Mouse (Mus musculus) urinary bladder, postnatal 4 days (tissue): Measurements from ENCODE around the gene Rfx3.

Source experiments
- DNase-seq, 2 experiments: peaks; one replicate each; pipeline ENCODE4 v3.0.0; 2021 to 2022; ENCODE audit warnings: low spot score in 2 of 2

Gene Rfx3

GRCm38 (mm10) chr19:27905172-27905571 lies 105.8 kb downstream of the Rfx3 start:
- no peak for DNase-seq

GRCm38 (mm10) chr19:27904655-27905054 lies 106.3 kb downstream of the Rfx3 start:
- DNase-seq: no peak

DNA sequence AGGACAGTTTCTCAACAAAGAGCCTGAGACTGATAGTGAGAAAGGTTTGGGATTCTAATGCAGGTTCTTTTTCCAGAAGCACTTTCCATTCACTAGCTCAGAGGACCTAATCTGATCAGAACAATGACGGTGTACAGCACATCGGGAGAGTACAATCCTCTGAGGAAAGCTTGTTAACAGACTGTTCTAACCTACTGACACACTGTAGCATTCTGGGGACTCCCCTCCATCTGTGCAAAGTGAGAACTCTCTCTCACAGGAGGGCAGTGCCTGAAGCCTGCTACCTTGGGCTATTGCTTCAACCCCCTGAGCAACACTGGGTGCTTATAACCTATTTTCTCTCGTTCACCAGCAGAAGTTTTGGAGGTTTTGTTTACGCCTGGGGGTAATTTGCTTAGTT lies 106.8 kb downstream of the Rfx3 start:
- no peak for DNase-seq

GRCm38 (mm10) chr19:27902601-27903000 lies 108.4 kb downstream of the Rfx3 start:
- DNase-seq: no peak

DNA sequence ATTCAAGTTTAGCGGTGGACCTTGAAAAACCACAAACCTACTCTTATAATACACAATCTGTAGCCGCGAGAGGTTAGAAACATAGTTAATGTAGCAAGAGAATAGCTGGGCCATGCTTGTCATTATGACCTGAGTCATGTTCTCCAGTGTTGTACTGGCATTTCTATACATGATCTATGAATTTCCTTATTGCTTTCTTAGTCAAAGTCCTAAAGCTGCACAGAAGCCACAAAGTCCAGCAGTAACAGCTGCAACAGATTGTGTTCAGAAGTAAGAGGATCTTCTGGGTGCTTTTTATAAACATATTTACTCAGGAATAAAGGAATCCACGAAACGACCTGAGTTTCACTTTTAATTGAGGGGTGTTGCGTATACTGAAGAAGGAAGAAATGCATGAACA lies 109.3 kb downstream of the Rfx3 start:
- no peak for DNase-seq

DNA sequence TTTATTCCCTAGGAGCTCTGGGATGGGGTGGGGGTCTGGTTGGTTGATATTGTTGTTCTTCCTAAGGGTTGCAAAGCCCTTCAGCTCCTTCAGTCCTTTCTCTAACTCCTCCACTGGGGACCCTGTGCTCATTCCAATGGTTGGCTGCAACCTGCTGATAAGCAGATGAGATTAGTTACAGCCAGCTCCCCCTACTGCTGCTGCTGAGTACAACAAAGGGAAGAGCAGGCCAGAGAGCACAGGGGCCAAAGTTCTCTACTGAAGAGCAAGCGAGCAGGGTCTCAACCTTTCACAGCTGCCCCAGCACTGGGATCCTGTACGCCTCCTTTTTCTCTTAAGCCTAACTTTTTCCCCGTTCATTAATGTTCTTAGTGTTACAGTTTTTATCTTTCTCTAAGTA lies 126.4 kb downstream of the Rfx3 start:
- DNase-seq: no peak

- DNase-seq: no peak
Measured at GRCm38 (mm10) chr19:27877429-27877828, 133.5 kb downstream of the Rfx3 start.

DNA sequence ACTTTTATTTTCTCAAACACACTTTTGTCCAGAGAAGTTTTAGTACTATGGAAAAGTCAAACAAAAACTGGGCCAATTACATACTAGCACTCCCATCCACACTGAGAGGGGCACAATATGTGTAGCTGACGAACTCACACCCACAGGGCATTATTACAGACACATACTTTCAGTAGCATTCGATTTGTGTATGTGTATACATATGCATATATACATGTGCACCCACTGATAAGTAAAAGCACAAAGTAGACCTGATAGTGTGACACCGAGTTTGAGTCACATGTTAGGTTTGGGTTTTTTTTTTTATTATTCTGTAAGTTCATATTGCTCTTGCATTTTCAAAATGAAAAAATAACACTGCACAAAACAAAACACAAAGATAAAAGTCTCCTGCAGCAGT lies 140.2 kb downstream of the Rfx3 start:
- DNase-seq: no peak

DNA sequence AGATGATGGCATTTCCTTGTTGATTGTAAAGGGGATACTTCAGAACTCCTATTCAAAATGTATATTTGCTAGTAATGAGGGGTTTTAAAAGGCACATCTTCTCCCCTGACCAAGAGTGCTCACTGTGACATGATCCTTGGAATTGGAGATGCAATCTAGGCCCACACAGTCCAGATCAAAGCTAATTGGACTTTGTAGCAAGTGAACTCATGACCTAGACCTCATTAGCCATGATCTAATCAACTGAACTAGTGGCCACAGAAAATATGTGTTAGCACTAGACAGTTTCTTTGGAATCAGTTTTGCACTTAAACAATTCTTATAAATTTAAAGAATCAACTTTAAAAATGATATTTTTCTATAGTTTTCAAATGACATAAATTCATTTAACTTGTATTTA lies 151.3 kb downstream of the Rfx3 start:
- no peak for DNase-seq

DNA sequence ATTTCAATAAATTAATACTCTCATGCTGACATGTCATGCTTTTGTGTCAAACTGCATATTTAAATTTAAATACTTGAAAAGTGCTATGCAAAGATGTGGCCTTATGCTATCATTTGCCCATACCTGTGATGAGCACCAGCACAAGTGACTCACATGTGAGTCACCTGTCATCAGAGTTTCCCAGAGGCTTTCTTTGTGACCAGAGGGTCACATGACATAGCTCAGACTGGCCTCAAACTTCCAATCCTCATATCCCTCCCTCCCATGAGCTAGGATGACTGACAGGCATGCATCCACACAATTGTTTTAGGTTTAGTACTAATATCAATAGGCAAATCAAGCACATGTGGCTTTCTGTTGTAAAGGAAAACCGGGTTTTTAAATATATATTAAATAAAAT lies 162.0 kb downstream of the Rfx3 start:
- DNase-seq: no peak

GRCm38 (mm10) chr19:27847055-27847454 lies 163.9 kb downstream of the Rfx3 start:
- no peak for DNase-seq

DNA sequence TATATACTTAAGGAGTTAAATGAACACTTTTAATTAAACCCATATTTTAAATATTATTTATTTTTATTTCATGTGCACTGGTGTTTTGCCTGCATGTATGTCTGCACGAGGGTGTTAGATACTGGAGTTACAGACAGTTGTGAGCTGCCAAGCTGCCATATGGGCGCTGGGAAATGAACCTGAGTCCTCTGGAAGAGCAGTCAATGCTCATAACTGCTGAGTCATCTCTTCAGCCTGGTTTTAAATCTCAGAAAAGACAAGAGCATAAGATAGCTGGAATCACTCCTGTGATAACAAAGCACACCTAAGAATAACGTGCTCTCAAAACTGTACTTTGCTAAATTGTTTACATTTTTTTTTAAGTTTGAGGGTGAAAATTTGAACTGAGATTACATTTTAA lies 172.3 kb downstream of the Rfx3 start:
- no peak for DNase-seq

DNA sequence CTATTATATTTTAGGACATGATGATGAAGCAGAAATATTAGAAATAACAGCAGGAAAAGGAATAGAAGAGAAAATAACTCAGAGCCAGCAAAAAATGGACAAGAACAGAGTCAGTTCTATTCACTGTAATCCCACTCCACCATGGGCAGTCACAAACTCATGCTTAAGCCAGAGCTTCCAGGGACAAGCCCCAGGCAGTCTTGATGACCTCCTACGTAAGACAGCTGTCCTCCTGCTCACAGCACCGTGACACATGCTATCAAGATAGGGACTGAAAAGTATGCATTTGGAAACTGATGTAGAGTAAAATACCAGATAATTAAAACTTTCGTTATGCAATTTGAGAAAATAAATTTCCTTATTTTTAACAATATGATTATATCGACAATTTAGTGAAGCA lies 172.9 kb downstream of the Rfx3 start:
- DNase-seq: no peak

- no peak for DNase-seq
Measured at GRCm38 (mm10) chr19:27832448-27832847, 178.5 kb downstream of the Rfx3 start.

GRCm38 (mm10) chr19:27828316-27828715 lies 182.7 kb downstream of the Rfx3 start:
- no peak for DNase-seq

- DNase-seq: no peak
Measured at GRCm38 (mm10) chr19:27817661-27818060, 193.3 kb downstream of the Rfx3 start.

DNA sequence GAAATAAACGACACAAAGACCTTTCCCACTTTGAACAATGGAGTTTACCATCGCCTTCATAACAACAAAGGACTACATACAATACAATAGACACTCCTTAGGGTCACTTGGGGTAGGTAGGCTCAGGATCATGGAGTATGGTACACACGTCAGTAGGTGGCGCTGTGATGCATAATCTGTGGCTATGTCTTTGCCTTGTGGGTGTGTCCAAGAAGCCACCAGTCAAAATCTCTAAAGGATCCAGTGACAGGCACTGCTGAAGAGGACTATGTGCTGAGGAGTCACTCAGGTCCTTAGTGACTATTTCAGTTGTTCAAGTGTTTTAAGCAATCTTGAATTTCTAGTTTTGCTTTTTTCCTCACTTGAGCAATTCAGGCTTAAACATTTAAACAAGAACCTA lies 230.9 kb downstream of the Rfx3 start:
- no peak for DNase-seq

GRCm38 (mm10) chr19:27770716-27771265 lies 240.2 kb downstream of the Rfx3 start:
- no peak for DNase-seq

- DNase-seq: no peak
Measured at GRCm38 (mm10) chr19:27768444-27768843, 242.5 kb downstream of the Rfx3 start.

GRCm38 (mm10) chr19:27760309-27760708 lies 250.7 kb downstream of the Rfx3 start:
- no peak for DNase-seq

DNA sequence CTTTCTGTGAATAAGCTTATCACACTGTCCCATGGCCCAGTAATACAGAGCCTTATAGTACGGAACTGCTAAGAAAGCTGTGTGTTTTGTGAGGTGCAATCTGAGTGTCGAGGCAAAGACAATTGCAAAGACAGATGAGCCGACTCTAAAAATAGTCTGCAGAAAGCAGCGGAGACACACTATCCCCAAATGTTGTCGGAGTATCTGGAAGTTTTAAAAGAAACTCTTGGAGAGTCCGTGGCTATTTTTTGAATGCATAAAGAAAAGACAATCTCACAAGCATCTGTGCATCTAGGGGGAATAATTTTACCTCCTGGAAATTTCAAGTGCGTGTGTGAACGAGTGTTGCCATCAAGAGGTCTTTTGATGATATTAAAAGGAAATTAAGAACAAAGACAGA lies 251.6 kb downstream of the Rfx3 start:
- DNase-seq: no peak

DNA sequence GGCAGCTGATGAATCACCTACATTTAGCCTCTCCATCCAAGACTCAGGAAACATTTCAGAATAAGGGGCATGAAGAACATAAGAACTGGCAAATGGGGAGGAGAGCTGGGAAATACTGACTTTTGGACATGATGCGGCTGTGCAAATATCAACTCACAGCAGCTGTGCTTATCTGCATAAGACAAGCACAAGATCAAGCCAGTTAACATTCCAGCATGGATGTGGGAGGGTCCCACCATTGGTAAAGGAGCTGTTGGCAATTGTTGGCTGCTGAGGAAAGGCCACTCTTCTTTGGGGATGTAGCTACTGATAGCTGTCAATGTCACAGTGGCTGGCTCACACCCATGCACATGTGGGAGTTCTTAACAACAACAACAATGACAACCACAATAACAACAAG lies 263.7 kb downstream of the Rfx3 start:
- no peak for DNase-seq

- DNase-seq: no peak
Measured at GRCm38 (mm10) chr19:27738908-27739307, 272.1 kb downstream of the Rfx3 start.

DNA sequence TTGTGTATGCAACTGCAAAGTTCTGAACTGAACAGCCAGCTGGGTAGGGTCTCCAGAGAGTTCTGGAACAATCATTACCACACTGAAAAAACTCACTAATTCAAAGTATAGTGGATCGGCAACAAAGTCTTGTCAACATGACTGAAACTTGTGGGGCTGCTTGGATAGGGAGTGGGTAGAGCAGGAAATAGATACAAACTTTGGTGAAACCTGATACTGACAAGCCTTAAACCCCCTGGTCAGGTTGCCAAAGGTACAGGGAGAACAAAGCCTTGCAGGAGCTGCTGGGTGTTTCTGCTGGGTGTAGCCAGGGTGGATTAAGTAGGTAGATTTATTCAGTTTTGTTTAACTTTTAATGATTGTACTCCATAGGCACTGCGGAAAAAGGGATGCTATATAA lies 274.4 kb downstream of the Rfx3 start:
- DNase-seq: no peak

DNA sequence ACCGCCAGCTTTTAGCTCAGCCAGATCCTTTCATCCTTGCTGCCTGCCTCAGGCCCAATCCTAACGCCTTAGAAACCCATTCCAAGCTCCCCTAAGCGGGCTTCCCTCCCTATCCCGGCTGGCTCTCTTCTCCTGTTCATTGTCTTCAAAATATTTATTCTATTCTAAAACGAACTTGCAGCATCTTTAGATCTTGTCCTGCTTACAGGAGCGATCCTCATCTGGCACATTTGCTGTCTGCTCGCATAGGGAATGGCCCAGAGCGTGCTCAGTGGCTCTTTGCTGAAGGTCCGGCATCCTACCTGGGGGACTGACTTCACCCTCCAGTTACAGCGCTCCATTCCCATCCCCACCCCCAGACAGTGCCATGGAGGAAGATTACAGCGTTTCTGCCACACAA lies 292.0 kb downstream of the Rfx3 start:
- DNase-seq: no peak
